8 mouse cellular contexts compared by ENCODE assay signal in genomic region chr3:145988684-145989575, GRCm38 (mm10). TPM values are rescaled to one million over a fixed set of nuclear protein-coding genes. Genes with fewer than 3 reads are reported as not detected.
A peak's percentile ranks its signal among the peaks of the same experiment; 100 is the strongest.
DNase-seq lines count a peak whose midpoint lies in the region; ATAC-seq and TF ChIP-seq lines count a peak whose summit lies in the region.

No protein-coding gene starts in this region.

- TF ChIP-seq POLR2A in ES-Bruce4 (IDR thresholded peaks at IDR 0.05; ENCODE audit: insufficient read depth, low read length) = no peak

- ATAC-seq in heart, embryonic 11.5 days (replicated peaks; ENCODE audit: insufficient number of reproducible peaks, low FRiP score, low TSS enrichment) = peak; percentile 46
- no peak; the same call in 1 of the 2 replicates for ATAC-seq in forebrain, embryonic 14.5 days
- peak; percentile 42; the same call in 1 of the 2 replicates for ATAC-seq in liver, embryonic 12.5 days
- no peak for ATAC-seq in stomach, postnatal 0 days (ENCODE audit: low FRiP score, low TSS enrichment)

- no peaks in the 10 kb centered on the region for H3K9me3 ChIP-seq in heart, embryonic 11.5 days (replicated peaks; ENCODE audit: control insufficient read depth, low read length)
- no peaks in the 10 kb centered on the region for H3K9me3 ChIP-seq in ES-Bruce4 (replicated peaks; ENCODE audit: control insufficient read depth, insufficient read depth, low read length, poor library complexity, severe bottlenecking)
- no peaks in the 10 kb centered on the region for H3K9me3 ChIP-seq in forebrain, embryonic 14.5 days (replicated peaks; ENCODE audit: control insufficient read depth, low read length)
- H3K9me3 ChIP-seq in liver, embryonic 12.5 days (replicated peaks) = no peaks in the 10 kb centered on the region
- H3K9me3 ChIP-seq in stomach, postnatal 0 days (ENCODE audit: control insufficient read depth, low read length) = no peaks in the 10 kb centered on the region

- peak overlapping the region; percentile 72 for H3K4me3 ChIP-seq in heart, embryonic 11.5 days (ENCODE audit: low read depth, low read length)
- H3K4me3 ChIP-seq in ES-Bruce4 (ENCODE audit: low read depth, low read length) = peak overlapping the region; percentile 85
- H3K4me3 ChIP-seq in forebrain, embryonic 14.5 days (ENCODE audit: low read depth, low read length) = peak overlapping the region; percentile 63
- peak overlapping the region; percentile 66 for H3K4me3 ChIP-seq in liver, embryonic 12.5 days
- H3K4me3 ChIP-seq in stomach, postnatal 0 days (ENCODE audit: low read depth, low read length) = peak overlapping the region; percentile 62

- no peak for TF ChIP-seq EP300 in ES-Bruce4 (IDR thresholded peaks at IDR 0.05; ENCODE audit: insufficient read depth, low read depth, low read length)
- no peak for TF ChIP-seq EP300 in stomach, postnatal 0 days (optimal IDR thresholded peaks at IDR 0.05)

- H3K27me3 ChIP-seq in heart, embryonic 11.5 days (ENCODE audit: control insufficient read depth, insufficient read depth, low read length) = no peaks in the 10 kb centered on the region
- no peaks in the 10 kb centered on the region for H3K27me3 ChIP-seq in ES-Bruce4 (ENCODE audit: control insufficient read depth, insufficient read depth, low read length, poor library complexity, severe bottlenecking)
- H3K27me3 ChIP-seq in forebrain, embryonic 14.5 days (replicated peaks; ENCODE audit: control insufficient read depth, insufficient read depth, low read length) = peaks cover 10% of the 10 kb centered on the region; the same call in 1 of the 2 replicates
- peaks cover 54% of the 10 kb centered on the region for H3K27me3 ChIP-seq in liver, embryonic 12.5 days (replicated peaks)
- no peaks in the 10 kb centered on the region for H3K27me3 ChIP-seq in stomach, postnatal 0 days (ENCODE audit: control insufficient read depth, insufficient read depth, low read length)

- peak overlapping the region; percentile 99 for H3K27ac ChIP-seq in heart, embryonic 11.5 days (ENCODE audit: low read depth, low read length)
- no peak overlapping the region for H3K27ac ChIP-seq in ES-Bruce4 (ENCODE audit: insufficient read depth, low read length)
- H3K27ac ChIP-seq in forebrain, embryonic 14.5 days (ENCODE audit: low read depth, low read length) = no peak overlapping the region
- H3K27ac ChIP-seq in liver, embryonic 12.5 days = peak overlapping the region; percentile 77
- H3K27ac ChIP-seq in stomach, postnatal 0 days (replicated peaks) = peak overlapping the region; percentile 97

- H3K4me2 ChIP-seq in heart, embryonic 11.5 days = peak overlapping the region; percentile 74
- H3K4me2 ChIP-seq in forebrain, embryonic 14.5 days (ENCODE audit: low read length) = peak overlapping the region; percentile 77
- H3K4me2 ChIP-seq in liver, embryonic 12.5 days = peak overlapping the region; percentile 86
- H3K4me2 ChIP-seq in stomach, postnatal 0 days (replicated peaks; ENCODE audit: low read depth) = peak overlapping the region; percentile 86

- no peak for TF ChIP-seq CTCF in ES-Bruce4 (IDR thresholded peaks at IDR 0.05; ENCODE audit: low read depth, low read length)
- no peak for TF ChIP-seq CTCF in stomach, postnatal 0 days (IDR thresholded peaks at IDR 0.05; ENCODE audit: low read depth)

- under 1% methylated on average over 45 of the region's 45 CpGs for WGBS in heart, embryonic 11.5 days (ENCODE audit: insufficient replicate concordance)
- under 1% methylated on average over 40 of the region's 45 CpGs for WGBS in forebrain, embryonic 14.5 days
- under 1% methylated on average over 45 of the region's 45 CpGs for WGBS in liver, embryonic 12.5 days (ENCODE audit: insufficient replicate concordance)
- under 1% methylated on average over 45 of the region's 45 CpGs for WGBS in stomach, postnatal 0 days

- DNase-seq in heart, adult 9 months (ENCODE audit: low spot score in 2 of 2) = no peak
- no peak for DNase-seq in forebrain, embryonic 14.5 days (ENCODE audit: low spot score)
- no peak for DNase-seq in stomach, postnatal 0 days (ENCODE audit: low spot score)
- DNase-seq in MN1 (ENCODE audit: low spot score) = no peak
- DNase-seq in adrenal gland, postnatal 25 days = no peak

- H3K4me1 ChIP-seq in heart, embryonic 11.5 days (ENCODE audit: control insufficient read depth, insufficient read depth, low read length) = peaks cover 17% of the 10 kb centered on the region
- H3K4me1 ChIP-seq in ES-Bruce4 (ENCODE audit: control insufficient read depth, insufficient read depth, low read length) = peaks cover 10% of the 10 kb centered on the region
- peaks cover 4% of the 10 kb centered on the region for H3K4me1 ChIP-seq in forebrain, embryonic 14.5 days (ENCODE audit: control insufficient read depth, insufficient read depth, low read length)
- H3K4me1 ChIP-seq in liver, embryonic 12.5 days = peaks cover 29% of the 10 kb centered on the region
- 0 out of 2 replicates have a peak, but pooled peaks cover 2% of the 10 kb centered on the region for H3K4me1 ChIP-seq in stomach, postnatal 0 days (replicated peaks; ENCODE audit: control insufficient read depth, insufficient read depth)

- peak overlapping the region; percentile 96 for H3K9ac ChIP-seq in heart, embryonic 11.5 days (ENCODE audit: low read depth, low read length)
- H3K9ac ChIP-seq in ES-Bruce4 (ENCODE audit: low read depth, poor library complexity, severe bottlenecking) = peak overlapping the region; percentile 96
- peak overlapping the region; percentile 70 for H3K9ac ChIP-seq in forebrain, embryonic 14.5 days (ENCODE audit: low read length)
- H3K9ac ChIP-seq in liver, embryonic 12.5 days = peak overlapping the region; percentile 56
- peak overlapping the region; percentile 78 for H3K9ac ChIP-seq in stomach, postnatal 0 days (ENCODE audit: low read length)

- peaks cover 4% of the 10 kb centered on the region; the same call in 1 of the 2 replicates for H3K36me3 ChIP-seq in heart, embryonic 11.5 days (ENCODE audit: control insufficient read depth, insufficient read depth, low read length)
- peaks cover 3% of the 10 kb centered on the region; the same call in 1 of the 2 replicates for H3K36me3 ChIP-seq in ES-Bruce4 (ENCODE audit: control insufficient read depth, insufficient read depth, low read length, poor library complexity, severe bottlenecking)
- H3K36me3 ChIP-seq in forebrain, embryonic 14.5 days (ENCODE audit: control insufficient read depth, insufficient read depth, low read length) = no peaks in the 10 kb centered on the region
- peaks cover 3% of the 10 kb centered on the region; the same call in 1 of the 2 replicates for H3K36me3 ChIP-seq in liver, embryonic 12.5 days
- H3K36me3 ChIP-seq in stomach, postnatal 0 days (ENCODE audit: control insufficient read depth, insufficient read depth, low read length) = no peaks in the 10 kb centered on the region

RNA-seq across cellular contexts. Expression of gene Syde2, which starts 1.3 kb away (rescaled TPM):
- 5.3 and 5.8 TPM in 2 replicates for polyA plus RNA-seq in heart, embryonic 11.5 days (2014; fragmentation: Nextera tagmentation; extraction: Ambion mirVana)
- polyA plus RNA-seq in ES-Bruce4 (2011; ENCODE audit: insufficient read depth, insufficient read length, low read depth, missing spikeins) = 22.4 and 23.0 TPM in 2 replicates
- 0.52 and 0.67 TPM in 2 replicates for polyA plus RNA-seq in forebrain, embryonic 14.5 days (2014; fragmentation: Nextera tagmentation; extraction: Ambion mirVana)
- 1.3 and 1.4 TPM in 2 replicates for polyA plus RNA-seq in liver, embryonic 12.5 days (2016; fragmentation: Nextera tagmentation; extraction: Ambion mirVana)
- polyA plus RNA-seq in stomach, postnatal 0 days (2015; fragmentation: Nextera tagmentation; extraction: Ambion mirVana) = 1.4 and 1.6 TPM in 2 replicates
- 7.9 and 9.2 TPM in 2 replicates for total RNA-seq in adrenal gland, postnatal 25 days (2021)

RNA-seq across cellular contexts. Expression of gene 2410004B18Rik, which starts 51.1 kb away (rescaled TPM):
- polyA plus RNA-seq in heart, embryonic 11.5 days (2014; fragmentation: Nextera tagmentation; extraction: Ambion mirVana) = 44.0 and 47.1 TPM in 2 replicates
- 17.1 and 30.1 TPM in 2 replicates for polyA plus RNA-seq in ES-Bruce4 (2011; ENCODE audit: insufficient read depth, insufficient read length, low read depth, missing spikeins)
- polyA plus RNA-seq in forebrain, embryonic 14.5 days (2014; fragmentation: Nextera tagmentation; extraction: Ambion mirVana) = 76.4 and 83.3 TPM in 2 replicates
- 25.6 and 27.4 TPM in 2 replicates for polyA plus RNA-seq in liver, embryonic 12.5 days (2016; fragmentation: Nextera tagmentation; extraction: Ambion mirVana)
- polyA plus RNA-seq in stomach, postnatal 0 days (2015; fragmentation: Nextera tagmentation; extraction: Ambion mirVana) = 33.1 and 36.4 TPM in 2 replicates
- total RNA-seq in adrenal gland, postnatal 25 days (2021) = 23.7 and 28.7 TPM in 2 replicates

Comparison
In these comparisons a context has a peak if more than half of its experiments do, and no peak if none do; other contexts are left out.
1. ATAC-seq: peak in heart, embryonic 11.5 days (single experiment) and liver, embryonic 12.5 days (single experiment); none in forebrain, embryonic 14.5 days (single experiment) and stomach, postnatal 0 days (single experiment).
2. H3K27ac ChIP-seq: peak in heart, embryonic 11.5 days (single experiment), liver, embryonic 12.5 days (single experiment) and stomach, postnatal 0 days (single experiment); none in ES-Bruce4 (single experiment) and forebrain, embryonic 14.5 days (single experiment).
3. Peak in every context shown above with its lines, with median percentiles within 50 percentile points of each other: H3K4me2 ChIP-seq, H3K4me3 ChIP-seq and H3K9ac ChIP-seq.